Mouse (Mus musculus): Measurements from ENCODE around the gene Sp1. TPM values are rescaled to one million over a fixed set of nuclear protein-coding genes. Genes with fewer than 3 reads are reported as not detected.

The Sp1 gene
- polyA plus RNA-seq, 1 experiment from 2014 or later: 12.5 TPM

DNA sequence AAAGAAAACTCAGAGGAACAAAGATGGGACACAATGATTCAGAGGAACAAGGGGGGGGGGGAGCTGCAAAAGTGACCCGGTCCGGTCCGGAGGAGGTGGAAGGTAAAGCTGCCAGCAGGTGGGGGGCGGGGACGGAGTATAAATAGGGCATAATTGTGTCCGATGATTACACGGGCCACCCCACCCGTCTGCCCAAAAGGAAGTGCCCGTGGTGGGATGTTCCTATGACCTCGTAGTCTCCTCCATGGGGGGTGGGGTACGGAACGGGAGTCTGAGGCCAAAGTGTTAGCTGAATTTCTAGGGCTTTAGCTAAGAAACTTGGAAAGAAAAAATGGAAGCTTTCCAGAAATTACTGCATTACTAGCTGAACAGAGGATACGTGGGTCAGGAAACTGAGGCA is 36.0 kb upstream of the Sp1 start:
- Histone ChIP-seq H3K27ac (ENCODE audit: low read depth, low read length) (no peak overlapping the region), H3K9ac (ENCODE audit: low read length) (no peak overlapping the region), H3K9me3 (ENCODE audit: control insufficient read depth, low read length) (no peaks in the 10 kb centered on the region), H3K27me3 (ENCODE audit: control insufficient read depth, insufficient read depth, low read length) (peaks cover 8% of the 10 kb centered on the region; the same call in 1 of the 2 replicates), H3K4me3 (ENCODE audit: low read depth, low read length) (no peak overlapping the region), H3K4me2 (ENCODE audit: low read depth, low read length, severe bottlenecking) (no peak overlapping the region), H3K4me1 (replicated peaks; ENCODE audit: control insufficient read depth, insufficient read depth, low read length) (peaks cover 11% of the 10 kb centered on the region; the same call in 1 of the 2 replicates), H3K36me3 (ENCODE audit: control insufficient read depth, insufficient read depth, low read length) (no peaks in the 10 kb centered on the region)
- DNase-seq (ENCODE audit: low spot score) (no peak), ATAC-seq (replicated peaks; ENCODE audit: low FRiP score) (no peak)
- WGBS: 9% methylated on average over 13 of the region's 13 CpGs

DNA sequence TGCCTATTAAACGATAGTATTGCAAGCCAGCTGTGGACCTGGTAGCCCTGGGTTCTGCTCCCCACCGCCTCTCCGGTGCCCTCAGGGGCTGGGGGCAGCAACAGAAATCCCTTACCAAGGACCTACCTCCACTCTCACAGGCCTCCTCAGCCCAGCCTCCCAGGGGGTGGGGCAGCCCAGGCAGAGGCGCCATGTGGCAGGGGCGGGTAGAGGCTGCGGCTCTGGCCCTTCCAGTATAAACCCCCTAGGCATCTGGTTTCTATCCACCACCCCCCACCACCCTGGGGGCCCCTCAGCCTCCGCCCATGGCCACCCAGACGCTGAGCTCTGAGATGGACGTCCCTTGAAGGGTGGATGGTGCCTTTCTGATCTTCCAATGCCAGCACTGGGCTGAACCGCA is 35.2 kb upstream of the Sp1 start:
- DNase-seq (ENCODE audit: low spot score) (peak; percentile 66), ATAC-seq (replicated peaks; ENCODE audit: low FRiP score) (no peak)
- Histone ChIP-seq H3K36me3 (ENCODE audit: control insufficient read depth, insufficient read depth, low read length) (no peaks in the 10 kb centered on the region), H3K9me3 (ENCODE audit: control insufficient read depth, low read length) (no peaks in the 10 kb centered on the region), H3K4me1 (replicated peaks; ENCODE audit: control insufficient read depth, insufficient read depth, low read length) (peaks cover 11% of the 10 kb centered on the region; the same call in 1 of the 2 replicates), H3K9ac (ENCODE audit: low read length) (no peak overlapping the region; the same call in 1 of the 2 replicates), H3K27me3 (ENCODE audit: control insufficient read depth, insufficient read depth, low read length) (peaks cover 8% of the 10 kb centered on the region; the same call in 1 of the 2 replicates), H3K27ac (ENCODE audit: low read depth, low read length) (no peak overlapping the region), H3K4me2 (ENCODE audit: low read depth, low read length, severe bottlenecking) (no peak overlapping the region), H3K4me3 (ENCODE audit: low read depth, low read length) (no peak overlapping the region)
- 13% methylated on average over 10 of the region's 10 CpGs for WGBS

DNA sequence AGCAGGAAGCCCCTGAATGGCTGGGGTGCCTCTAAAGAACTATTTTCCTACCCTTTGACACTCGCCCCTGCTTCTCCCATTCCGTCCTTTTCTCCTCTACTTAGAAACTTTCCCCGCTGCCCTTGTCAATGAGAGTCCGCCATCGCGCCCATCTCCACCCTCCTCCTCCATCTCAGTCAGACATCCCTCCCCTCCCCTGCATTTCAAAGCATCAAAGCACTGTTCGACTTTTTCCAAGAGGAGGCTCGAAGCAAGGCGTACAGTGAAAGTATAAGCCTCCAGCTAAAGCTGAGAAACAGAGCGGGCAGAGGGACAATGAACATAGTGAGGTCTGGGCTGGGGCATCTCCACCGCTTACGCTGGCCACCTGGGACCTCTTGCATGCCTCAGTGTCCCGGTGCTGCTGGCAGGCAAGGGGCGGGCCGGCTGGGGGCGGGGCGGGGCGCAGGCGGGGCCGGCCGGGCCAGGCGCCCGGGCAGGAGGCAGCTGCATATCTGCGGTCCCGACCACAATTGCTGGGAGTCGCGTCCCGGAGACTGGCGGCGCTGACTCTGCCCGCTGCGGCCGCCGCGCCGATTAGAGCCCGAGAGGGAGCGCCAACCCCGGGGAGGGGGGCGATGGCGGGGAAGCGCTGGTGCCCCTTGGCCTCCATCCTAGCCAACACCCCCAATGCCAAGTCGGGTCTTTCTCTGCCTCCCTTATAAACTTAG is 29.3 kb upstream of the Sp1 start:
- Histone ChIP-seq H3K9ac (ENCODE audit: low read length) (peak overlapping the region; percentile 68), H3K27ac (ENCODE audit: low read depth, low read length) (no peak overlapping the region), H3K4me2 (ENCODE audit: low read depth, low read length, severe bottlenecking) (peak overlapping the region; percentile 95), H3K4me1 (replicated peaks; ENCODE audit: control insufficient read depth, insufficient read depth, low read length) (peaks cover 7% of the 10 kb centered on the region), H3K27me3 (ENCODE audit: control insufficient read depth, insufficient read depth, low read length) (no peaks in the 10 kb centered on the region), H3K4me3 (ENCODE audit: low read depth, low read length) (peak overlapping the region; percentile 46), H3K36me3 (ENCODE audit: control insufficient read depth, insufficient read depth, low read length) (no peaks in the 10 kb centered on the region), H3K9me3 (ENCODE audit: control insufficient read depth, low read length) (no peaks in the 10 kb centered on the region)
- ATAC-seq (replicated peaks; ENCODE audit: low FRiP score) (peak; percentile 84), DNase-seq (ENCODE audit: low spot score) (peak; percentile 87)
- under 1% methylated on average over 42 of the region's 43 CpGs for WGBS

DNA sequence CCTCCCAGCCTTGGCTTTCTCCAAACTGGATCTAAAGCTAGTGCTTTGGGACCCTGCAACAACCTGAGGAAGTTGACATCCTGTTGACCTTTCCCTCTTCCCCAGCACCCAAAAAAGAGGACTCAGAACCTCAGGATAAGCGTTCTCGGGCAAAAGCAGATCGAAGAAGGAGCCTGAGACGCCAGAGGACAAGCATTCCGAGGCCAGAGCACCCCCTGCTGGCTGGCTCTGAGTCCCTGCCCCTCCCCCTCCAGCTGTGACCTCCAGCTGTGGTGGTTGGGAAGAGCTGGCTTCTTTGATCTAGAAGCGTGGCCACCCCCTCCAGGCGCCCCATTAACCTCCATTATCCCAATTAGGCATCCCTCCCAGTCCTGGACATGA is 28.8 kb upstream of the Sp1 start:
- peaks cover 7% of the 10 kb centered on the region for H3K4me1 ChIP-seq (replicated peaks; ENCODE audit: control insufficient read depth, insufficient read depth, low read length)
- no peak overlapping the region for H3K27ac ChIP-seq (ENCODE audit: low read depth, low read length)
- DNase-seq (ENCODE audit: low spot score) (peak; percentile 89), ATAC-seq (replicated peaks; ENCODE audit: low FRiP score) (peak; percentile 69)
- H3K36me3 ChIP-seq (ENCODE audit: control insufficient read depth, insufficient read depth, low read length): no peaks in the 10 kb centered on the region
- peak overlapping the region; percentile 68 for H3K9ac ChIP-seq (ENCODE audit: low read length)
- peak overlapping the region; percentile 95 for H3K4me2 ChIP-seq (ENCODE audit: low read depth, low read length, severe bottlenecking)
- H3K27me3 ChIP-seq (ENCODE audit: control insufficient read depth, insufficient read depth, low read length): no peaks in the 10 kb centered on the region
- H3K4me3 ChIP-seq (ENCODE audit: low read depth, low read length): peak overlapping the region; percentile 46
- H3K9me3 ChIP-seq (ENCODE audit: control insufficient read depth, low read length): no peaks in the 10 kb centered on the region
- WGBS: 2% methylated on average over 7 of the region's 7 CpGs

DNA sequence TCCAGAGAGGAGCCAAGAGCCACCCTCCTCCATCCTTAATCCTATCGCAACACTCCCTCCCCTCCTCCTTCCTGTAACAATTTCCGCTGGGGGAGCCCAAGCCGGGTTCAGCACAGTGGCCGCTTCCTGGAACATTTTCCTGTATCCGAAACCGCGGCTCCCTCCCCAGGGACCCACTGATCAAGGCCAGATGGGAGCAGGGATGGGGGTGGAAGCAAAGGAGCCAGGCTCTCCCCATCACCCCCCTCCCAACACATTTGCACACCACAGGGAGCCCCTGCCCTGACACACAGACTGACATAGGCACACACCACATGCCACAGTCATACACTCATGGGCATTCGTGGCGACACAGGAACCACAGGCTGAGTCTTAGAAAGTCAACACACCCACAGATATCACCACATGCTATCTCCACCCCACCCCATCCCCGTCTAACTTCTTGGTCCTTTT is 28.1 kb upstream of the Sp1 start:
- Histone ChIP-seq H3K27ac (ENCODE audit: low read depth, low read length) (no peak overlapping the region), H3K9me3 (ENCODE audit: control insufficient read depth, low read length) (no peaks in the 10 kb centered on the region), H3K27me3 (ENCODE audit: control insufficient read depth, insufficient read depth, low read length) (no peaks in the 10 kb centered on the region), H3K36me3 (ENCODE audit: control insufficient read depth, insufficient read depth, low read length) (no peaks in the 10 kb centered on the region), H3K4me1 (replicated peaks; ENCODE audit: control insufficient read depth, insufficient read depth, low read length) (peaks cover 7% of the 10 kb centered on the region), H3K9ac (ENCODE audit: low read length) (no peak overlapping the region), H3K4me2 (ENCODE audit: low read depth, low read length, severe bottlenecking) (0 out of 2 replicates have a peak overlapping the region, but pooled peaks have one; percentile 5), H3K4me3 (ENCODE audit: low read depth, low read length) (no peak overlapping the region)
- WGBS: 11% methylated on average over 10 of the region's 10 CpGs
- ATAC-seq (replicated peaks; ENCODE audit: low FRiP score) (no peak), DNase-seq (ENCODE audit: low spot score) (peak; percentile 63)

DNA sequence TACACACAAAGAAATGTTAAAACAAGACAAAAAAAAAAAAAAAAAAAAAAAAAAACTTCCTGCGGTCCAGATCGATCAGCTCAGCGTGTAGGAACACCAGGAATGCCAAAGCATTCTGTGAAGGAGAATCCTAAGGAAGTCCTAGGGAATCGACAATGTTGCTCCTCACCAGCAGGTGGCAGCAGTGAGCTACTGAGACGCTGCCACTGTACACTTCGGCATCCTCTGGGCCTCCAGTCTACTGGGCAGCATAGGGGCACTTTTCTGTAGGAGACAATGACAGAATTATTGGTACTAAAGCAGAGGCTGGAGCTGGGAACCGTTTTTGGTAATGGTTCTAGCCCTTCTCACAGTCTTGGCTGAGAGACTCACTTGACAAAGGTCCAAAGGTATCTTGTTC is 24.4 kb upstream of the Sp1 start:
- 1% methylated on average over 7 of the region's 7 CpGs for WGBS
- Histone ChIP-seq H3K27ac (ENCODE audit: low read depth, low read length) (no peak overlapping the region), H3K9me3 (ENCODE audit: control insufficient read depth, low read length) (no peaks in the 10 kb centered on the region), H3K4me2 (ENCODE audit: low read depth, low read length, severe bottlenecking) (no peak overlapping the region), H3K4me3 (ENCODE audit: low read depth, low read length) (no peak overlapping the region), H3K9ac (ENCODE audit: low read length) (no peak overlapping the region), H3K27me3 (ENCODE audit: control insufficient read depth, insufficient read depth, low read length) (no peaks in the 10 kb centered on the region), H3K36me3 (ENCODE audit: control insufficient read depth, insufficient read depth, low read length) (no peaks in the 10 kb centered on the region), H3K4me1 (replicated peaks; ENCODE audit: control insufficient read depth, insufficient read depth, low read length) (peaks cover 2% of the 10 kb centered on the region; the same call in 1 of the 2 replicates)
- ATAC-seq (replicated peaks; ENCODE audit: low FRiP score): peak; percentile 67
- DNase-seq (ENCODE audit: low spot score): peak; percentile 93

DNA sequence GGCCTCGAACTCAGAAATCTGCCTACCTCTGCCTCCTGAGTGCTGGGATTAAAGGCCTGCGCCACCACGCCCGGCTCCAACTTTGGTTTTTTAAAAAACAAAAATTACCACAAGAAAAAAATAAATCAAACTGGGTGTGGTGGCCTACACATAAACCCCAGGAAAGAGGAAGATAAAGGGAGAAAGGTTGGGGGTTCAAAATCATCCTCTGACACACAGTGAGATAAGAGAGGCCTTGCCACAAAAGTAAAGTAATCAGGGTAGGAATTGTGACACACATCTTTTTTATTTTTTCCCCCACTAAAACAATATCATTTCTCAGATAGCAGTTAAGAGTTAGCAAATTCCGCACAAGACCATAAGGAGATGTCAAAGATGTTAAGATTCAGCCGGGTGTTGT is 22.3 kb upstream of the Sp1 start:
- DNase-seq (ENCODE audit: low spot score) (no peak), ATAC-seq (replicated peaks; ENCODE audit: low FRiP score) (no peak)
- 93% methylated on average over 6 of the region's 6 CpGs for WGBS
- Histone ChIP-seq H3K27ac (ENCODE audit: low read depth, low read length) (no peak overlapping the region), H3K36me3 (ENCODE audit: control insufficient read depth, insufficient read depth, low read length) (no peaks in the 10 kb centered on the region), H3K4me2 (ENCODE audit: low read depth, low read length, severe bottlenecking) (no peak overlapping the region), H3K4me3 (ENCODE audit: low read depth, low read length) (no peak overlapping the region), H3K4me1 (replicated peaks; ENCODE audit: control insufficient read depth, insufficient read depth, low read length) (no peaks in the 10 kb centered on the region), H3K9me3 (ENCODE audit: control insufficient read depth, low read length) (no peaks in the 10 kb centered on the region), H3K9ac (ENCODE audit: low read length) (no peak overlapping the region), H3K27me3 (ENCODE audit: control insufficient read depth, insufficient read depth, low read length) (no peaks in the 10 kb centered on the region)

DNA sequence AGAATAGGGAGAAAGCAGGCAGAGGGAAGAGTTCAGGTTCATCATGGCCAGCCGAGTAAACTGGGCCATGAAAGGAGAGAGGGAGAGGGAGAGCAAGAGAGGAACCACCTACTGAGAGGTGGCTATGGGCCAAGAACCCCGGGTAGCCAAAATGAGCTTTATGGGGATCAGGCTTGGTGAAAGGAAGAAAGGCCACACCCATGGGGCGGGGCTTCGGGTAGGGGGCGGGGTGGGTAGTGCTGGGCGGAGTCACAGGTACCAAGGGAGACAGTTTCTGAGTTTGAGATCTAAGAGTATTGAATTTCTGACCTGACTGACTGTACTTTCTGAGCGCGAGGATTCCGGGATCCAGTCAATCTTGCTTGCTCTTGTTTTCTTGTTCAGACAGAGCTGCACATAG is 19.3 kb upstream of the Sp1 start:
- DNase-seq (ENCODE audit: low spot score) (no peak), ATAC-seq (replicated peaks; ENCODE audit: low FRiP score) (no peak)
- Histone ChIP-seq H3K4me1 (replicated peaks; ENCODE audit: control insufficient read depth, insufficient read depth, low read length) (no peaks in the 10 kb centered on the region), H3K9me3 (ENCODE audit: control insufficient read depth, low read length) (no peaks in the 10 kb centered on the region), H3K4me2 (ENCODE audit: low read depth, low read length, severe bottlenecking) (no peak overlapping the region), H3K9ac (ENCODE audit: low read length) (no peak overlapping the region), H3K36me3 (ENCODE audit: control insufficient read depth, insufficient read depth, low read length) (no peaks in the 10 kb centered on the region), H3K4me3 (ENCODE audit: low read depth, low read length) (no peak overlapping the region), H3K27ac (ENCODE audit: low read depth, low read length) (no peak overlapping the region), H3K27me3 (ENCODE audit: control insufficient read depth, insufficient read depth, low read length) (no peaks in the 10 kb centered on the region)
- 58% methylated on average over 9 of the region's 9 CpGs for whole genome bisulfite sequencing

DNA sequence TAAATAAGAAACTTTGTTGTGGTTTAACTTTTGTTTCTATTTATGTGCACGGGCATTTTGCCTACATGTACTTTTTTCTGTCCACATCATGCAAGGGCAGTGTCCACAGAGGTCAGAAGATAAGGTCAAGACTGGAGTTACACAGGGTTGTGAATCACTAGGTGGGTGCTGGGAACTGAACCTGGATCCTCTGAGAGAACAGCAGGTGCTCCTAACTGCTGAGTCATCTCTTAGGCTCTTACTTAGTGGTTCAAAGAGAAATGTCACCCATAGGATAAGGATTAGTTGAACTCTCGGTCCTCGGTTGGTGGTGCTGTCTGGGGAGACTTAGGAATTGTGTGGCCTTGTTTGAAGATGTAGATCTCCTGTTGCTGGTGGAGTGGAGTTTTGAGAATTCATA is 17.0 kb upstream of the Sp1 start:
- Histone ChIP-seq H3K27ac (ENCODE audit: low read depth, low read length) (no peak overlapping the region), H3K36me3 (ENCODE audit: control insufficient read depth, insufficient read depth, low read length) (no peaks in the 10 kb centered on the region)
- WGBS: 87% methylated on average over 3 of the region's 3 CpGs

More for the DNA sequence above, 17.0 kb upstream of the Sp1 start:
- no peak for DNase-seq (ENCODE audit: low spot score)
- H3K9ac ChIP-seq (ENCODE audit: low read length): no peak overlapping the region
- no peaks in the 10 kb centered on the region for H3K27me3 ChIP-seq (ENCODE audit: control insufficient read depth, insufficient read depth, low read length)
- H3K4me2 ChIP-seq (ENCODE audit: low read depth, low read length, severe bottlenecking): no peak overlapping the region
- no peak overlapping the region for H3K4me3 ChIP-seq (ENCODE audit: low read depth, low read length)
- H3K9me3 ChIP-seq (ENCODE audit: control insufficient read depth, low read length): no peaks in the 10 kb centered on the region
- no peaks in the 10 kb centered on the region; the same call in 1 of the 2 replicates for H3K4me1 ChIP-seq (replicated peaks; ENCODE audit: control insufficient read depth, insufficient read depth, low read length)
- no peak for ATAC-seq (replicated peaks; ENCODE audit: low FRiP score)
